Mouse (Mus musculus) G1E (cell line): Measurements from ENCODE around the gene Hba-a1.

Experiments used
- CTCF ChIP-seq: IDR thresholded peaks from 2 replicates; pipeline ENCODE4 v1.5.1; 2012; ENCODE audit warnings: low read depth, low read length, inconsistent platforms, mixed read lengths
- GATA1 ChIP-seq: IDR thresholded peaks from 2 replicates; pipeline ENCODE4 v1.6.1; 2012; ENCODE audit warnings: borderline replicate concordance, low read length, inconsistent platforms, mixed read lengths
- GATA2 ChIP-seq: IDR thresholded peaks from 2 replicates; pipeline ENCODE4 v1.6.1; 2012; ENCODE audit warnings: low read depth, low read length, inconsistent platforms, borderline replicate concordance
- POLR2AphosphoS5 ChIP-seq: IDR thresholded peaks from 2 replicates; pipeline ENCODE4 v1.6.1; 2012; ENCODE audit warnings: low read depth, low read length, inconsistent platforms; ENCODE audit not compliant: insufficient replicate concordance
- TAL1 ChIP-seq: conservative IDR thresholded peaks from 2 replicates; pipeline ENCODE4 v1.6.1; 2012; ENCODE audit warnings: low read depth, low read length, inconsistent platforms, mixed read lengths

- no peak; the same call in 1 of the 2 replicates for TF ChIP-seq CTCF
- TF ChIP-seq TAL1, result no peak
- TF ChIP-seq GATA1, result no peak
- no peak for TF ChIP-seq GATA2
- TF ChIP-seq POLR2AphosphoS5, result no peak
Measured at GRCm38 (mm10) chr11:32247068-32247467, 36.2 kb upstream of the Hba-a1 start.
